Mouse (Mus musculus): Measurements from ENCODE around the gene Frrs1. TPM values are rescaled to one million over a fixed set of nuclear protein-coding genes. Genes with fewer than 3 reads are reported as not detected.

Gene Frrs1
- total and polyA plus RNA-seq, 2 experiments from 2014 or later: 3.8 to 7.0 TPM

DNA sequence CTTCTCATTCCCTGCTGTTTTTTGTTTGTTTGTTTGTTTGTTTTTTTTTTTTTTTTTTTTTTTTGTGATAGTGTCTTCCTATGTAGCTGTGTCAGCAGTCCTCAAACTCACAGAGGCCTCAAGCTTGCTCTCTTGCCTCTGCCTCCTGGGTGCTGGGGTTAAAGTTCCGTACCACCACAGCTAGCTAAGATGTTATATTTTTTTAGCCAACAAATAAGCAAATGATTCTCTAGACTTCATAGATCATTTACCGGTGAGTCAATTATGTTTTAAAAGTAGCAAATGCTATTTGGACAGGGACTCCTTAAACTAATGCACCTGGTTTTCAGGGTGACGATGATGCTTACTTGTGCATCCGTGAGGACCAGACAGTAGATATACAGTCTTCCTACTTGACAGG lies 31.3 kb downstream of the Frrs1 start:
- Histone ChIP-seq H3K4me3 (ENCODE audit: low read depth, low read length) (no peak overlapping the region), H3K4me1 (ENCODE audit: insufficient read depth, low read length) (no peaks in the 10 kb centered on the region), H3K9me3 (ENCODE audit: low read length) (no peaks in the 10 kb centered on the region), H3K27ac (ENCODE audit: low read depth, low read length) (no peak overlapping the region), H3K4me2 (ENCODE audit: low read depth, low read length, poor library complexity, severe bottlenecking) (no peak overlapping the region), H3K36me3 (ENCODE audit: insufficient read depth, low read length) (no peaks in the 10 kb centered on the region), H3K9ac (replicated peaks; ENCODE audit: low read length, poor library complexity, severe bottlenecking) (no peak overlapping the region), H3K27me3 (ENCODE audit: insufficient read depth, low read length) (no peaks in the 10 kb centered on the region)
- DNase-seq (ENCODE audit: low spot score): no peak
- no peak for ATAC-seq (ENCODE audit: low FRiP score)
- 97% methylated on average over 4 of the region's 4 CpGs for WGBS
- TF ChIP-seq CTCF (IDR thresholded peaks at IDR 0.05): no peak

DNA sequence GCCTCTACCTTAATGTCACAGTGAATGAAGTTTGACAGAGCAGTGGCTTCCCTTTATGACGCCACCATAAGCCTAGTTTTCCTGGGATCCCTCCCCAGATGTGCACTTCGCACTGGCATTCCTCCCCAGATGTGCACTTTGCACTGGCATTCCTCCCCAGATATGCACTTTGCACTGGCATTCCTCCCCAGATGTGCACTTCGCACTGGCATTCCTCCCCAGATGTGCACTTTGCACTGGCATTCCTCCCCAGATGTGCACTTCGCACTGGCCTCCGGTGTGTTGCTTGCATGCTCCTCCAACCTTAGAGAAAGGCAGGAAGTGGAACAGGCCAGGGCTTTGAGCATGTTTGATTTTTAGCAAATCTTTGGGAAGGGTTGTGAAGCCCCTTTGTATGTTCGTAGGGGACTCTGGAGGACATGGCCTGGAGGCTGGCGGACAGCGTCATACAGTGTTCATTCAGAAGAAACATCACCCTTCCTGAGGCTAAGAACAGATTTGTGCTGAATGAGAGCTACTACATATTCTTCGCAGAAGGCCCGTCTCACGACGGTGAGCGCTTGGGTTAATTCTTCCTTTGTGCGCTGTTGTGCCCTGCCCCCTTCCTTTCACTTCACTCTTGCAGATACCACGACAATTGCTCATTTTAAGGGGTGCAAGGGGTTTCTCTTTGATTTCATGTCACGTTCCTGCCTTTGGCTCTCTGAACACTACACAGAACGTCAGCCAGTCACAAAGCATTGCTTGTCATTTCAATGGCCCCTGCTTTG lies 32.4 kb downstream of the Frrs1 start:
- no peaks in the 10 kb centered on the region for H3K4me1 ChIP-seq (ENCODE audit: insufficient read depth, low read length)
- no peak overlapping the region for H3K4me3 ChIP-seq (ENCODE audit: low read depth, low read length)
- ATAC-seq (ENCODE audit: low FRiP score) (peak; percentile 52), DNase-seq (ENCODE audit: low spot score) (no peak)
- H3K9ac ChIP-seq (replicated peaks; ENCODE audit: low read length, poor library complexity, severe bottlenecking): no peak overlapping the region
- no peak overlapping the region for H3K4me2 ChIP-seq (ENCODE audit: low read depth, low read length, poor library complexity, severe bottlenecking)
- no peaks in the 10 kb centered on the region for H3K36me3 ChIP-seq (ENCODE audit: insufficient read depth, low read length)
- no peak for TF ChIP-seq CTCF (IDR thresholded peaks at IDR 0.05)
- H3K9me3 ChIP-seq (ENCODE audit: low read length): no peaks in the 10 kb centered on the region
- H3K27ac ChIP-seq (ENCODE audit: low read depth, low read length): no peak overlapping the region
- WGBS: 52% methylated on average over 17 of the region's 17 CpGs
- no peaks in the 10 kb centered on the region for H3K27me3 ChIP-seq (ENCODE audit: insufficient read depth, low read length)

DNA sequence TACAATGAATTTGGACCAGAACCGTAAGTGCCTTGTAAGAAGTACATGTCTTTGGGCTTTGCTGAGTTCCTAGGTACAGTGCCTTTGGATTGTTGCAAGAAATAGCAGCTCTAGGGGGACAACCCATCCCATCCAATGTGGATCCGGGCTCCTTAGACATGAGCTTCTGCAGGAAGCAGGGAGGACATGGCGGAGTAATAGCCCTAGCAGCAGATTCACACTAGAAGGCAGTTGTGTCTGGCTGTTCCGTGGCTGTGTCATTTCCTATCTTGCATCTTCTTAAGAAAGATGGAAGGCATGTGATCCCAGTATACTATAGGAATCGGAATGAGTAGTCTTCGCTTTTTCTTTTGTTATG lies 32.9 kb downstream of the Frrs1 start:
- no peak overlapping the region for H3K4me3 ChIP-seq (ENCODE audit: low read depth, low read length)
- no peak overlapping the region for H3K27ac ChIP-seq (ENCODE audit: low read depth, low read length)
- no peak overlapping the region for H3K4me2 ChIP-seq (ENCODE audit: low read depth, low read length, poor library complexity, severe bottlenecking)
- no peaks in the 10 kb centered on the region for H3K9me3 ChIP-seq (ENCODE audit: low read length)
- no peaks in the 10 kb centered on the region for H3K36me3 ChIP-seq (ENCODE audit: insufficient read depth, low read length)
- no peak for TF ChIP-seq CTCF (IDR thresholded peaks at IDR 0.05)
- ATAC-seq (ENCODE audit: low FRiP score) (peak; percentile 36; the same call in 1 of the 2 replicates), DNase-seq (ENCODE audit: low spot score) (no peak)
- no peak overlapping the region for H3K9ac ChIP-seq (replicated peaks; ENCODE audit: low read length, poor library complexity, severe bottlenecking)
- no peaks in the 10 kb centered on the region for H3K27me3 ChIP-seq (ENCODE audit: insufficient read depth, low read length)
- no peaks in the 10 kb centered on the region for H3K4me1 ChIP-seq (ENCODE audit: insufficient read depth, low read length)
- WGBS: 79% methylated on average over 6 of the region's 6 CpGs

DNA sequence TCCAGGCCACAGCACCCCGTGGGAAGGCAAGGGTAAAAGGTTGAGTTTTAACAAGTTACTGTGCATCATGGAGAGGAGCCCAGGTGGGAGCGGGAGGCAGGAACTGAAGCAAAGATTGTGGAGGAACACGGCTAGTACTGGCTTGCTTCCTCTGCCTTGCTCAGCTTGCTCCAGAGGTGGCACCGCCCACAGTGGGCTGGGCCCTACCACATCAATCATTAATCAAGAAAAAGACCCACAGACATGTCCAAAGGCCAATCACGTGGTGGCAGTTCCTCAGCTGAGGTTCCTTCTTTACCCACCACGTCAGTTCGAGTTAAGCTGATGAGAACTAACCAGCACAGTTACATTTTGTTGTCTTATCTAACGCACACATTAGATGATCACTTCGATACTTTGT lies 33.6 kb downstream of the Frrs1 start:
- no peak for DNase-seq (ENCODE audit: low spot score)
- Histone ChIP-seq H3K27ac (ENCODE audit: low read depth, low read length) (no peak overlapping the region), H3K4me1 (ENCODE audit: insufficient read depth, low read length) (no peaks in the 10 kb centered on the region), H3K36me3 (ENCODE audit: insufficient read depth, low read length) (no peaks in the 10 kb centered on the region), H3K9ac (replicated peaks; ENCODE audit: low read length, poor library complexity, severe bottlenecking) (no peak overlapping the region), H3K27me3 (ENCODE audit: insufficient read depth, low read length) (no peaks in the 10 kb centered on the region), H3K4me2 (ENCODE audit: low read depth, low read length, poor library complexity, severe bottlenecking) (no peak overlapping the region), H3K9me3 (ENCODE audit: low read length) (no peaks in the 10 kb centered on the region), H3K4me3 (ENCODE audit: low read depth, low read length) (no peak overlapping the region)
- 90% methylated on average over 9 of the region's 9 CpGs for WGBS
- no peak for ATAC-seq (ENCODE audit: low FRiP score)
- TF ChIP-seq CTCF (IDR thresholded peaks at IDR 0.05): no peak

DNA sequence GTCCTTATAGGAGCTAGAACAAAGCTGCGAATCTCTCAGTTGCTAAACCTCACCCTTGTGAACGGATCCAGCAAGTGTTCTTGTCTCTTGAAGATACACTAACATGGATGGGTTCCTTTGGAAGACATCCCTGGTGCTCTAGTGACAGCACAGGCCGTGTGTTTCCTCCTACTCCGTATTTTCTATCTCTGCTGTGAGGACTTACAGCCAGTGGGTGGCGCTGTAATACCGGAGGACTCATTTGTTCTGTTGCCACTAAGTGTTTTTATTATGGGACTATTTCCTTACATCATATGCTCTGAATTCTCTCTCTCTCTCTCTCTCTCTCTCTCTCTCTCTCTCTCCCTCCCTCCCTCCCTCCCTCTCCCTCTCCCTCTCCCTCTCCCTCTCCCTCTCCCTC lies 44.9 kb downstream of the Frrs1 start:
- H3K36me3 ChIP-seq (ENCODE audit: insufficient read depth, low read length): no peaks in the 10 kb centered on the region
- no peak overlapping the region for H3K4me3 ChIP-seq (ENCODE audit: low read depth, low read length)
- no peak overlapping the region for H3K9ac ChIP-seq (replicated peaks; ENCODE audit: low read length, poor library complexity, severe bottlenecking)
- WGBS: 20% methylated on average over 6 of the region's 6 CpGs
- peak; percentile 89 for TF ChIP-seq CTCF (IDR thresholded peaks at IDR 0.05)
- peak; percentile 88 for DNase-seq (ENCODE audit: low spot score)
- H3K9me3 ChIP-seq (ENCODE audit: low read length): no peaks in the 10 kb centered on the region
- peak; percentile 63; the same call in 1 of the 2 replicates for ATAC-seq (ENCODE audit: low FRiP score)
- no peaks in the 10 kb centered on the region for H3K4me1 ChIP-seq (ENCODE audit: insufficient read depth, low read length)
- H3K4me2 ChIP-seq (ENCODE audit: low read depth, low read length, poor library complexity, severe bottlenecking): no peak overlapping the region
- H3K27me3 ChIP-seq (ENCODE audit: insufficient read depth, low read length): no peaks in the 10 kb centered on the region
- no peak overlapping the region for H3K27ac ChIP-seq (ENCODE audit: low read depth, low read length)

DNA sequence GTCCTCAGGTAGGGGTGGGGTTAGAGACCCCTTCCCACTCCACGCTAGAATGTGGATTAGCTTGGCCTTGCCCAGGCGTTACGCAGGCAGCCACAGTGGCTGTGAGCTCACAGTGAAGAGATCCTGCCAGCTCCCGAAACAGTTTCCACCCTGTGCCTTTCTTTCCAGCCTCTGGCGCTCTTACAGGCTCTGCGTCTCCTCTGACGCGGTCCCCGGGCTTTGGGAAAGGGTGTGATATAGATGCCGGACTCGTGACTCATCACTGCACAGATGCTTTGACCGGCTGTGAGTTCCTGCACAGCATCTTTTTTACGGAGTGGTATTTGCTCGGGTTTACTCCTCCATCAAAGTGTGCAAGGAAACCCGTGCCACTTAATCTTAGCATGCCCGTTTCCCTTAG lies 46.6 kb downstream of the Frrs1 start:
- Histone ChIP-seq H3K4me1 (ENCODE audit: insufficient read depth, low read length) (no peaks in the 10 kb centered on the region), H3K36me3 (ENCODE audit: insufficient read depth, low read length) (no peaks in the 10 kb centered on the region), H3K4me2 (ENCODE audit: low read depth, low read length, poor library complexity, severe bottlenecking) (no peak overlapping the region), H3K27ac (ENCODE audit: low read depth, low read length) (no peak overlapping the region), H3K4me3 (ENCODE audit: low read depth, low read length) (no peak overlapping the region), H3K27me3 (ENCODE audit: insufficient read depth, low read length) (no peaks in the 10 kb centered on the region), H3K9me3 (ENCODE audit: low read length) (no peaks in the 10 kb centered on the region), H3K9ac (replicated peaks; ENCODE audit: low read length, poor library complexity, severe bottlenecking) (no peak overlapping the region)
- WGBS: 82% methylated on average over 16 of the region's 16 CpGs
- no peak for DNase-seq (ENCODE audit: low spot score)
- ATAC-seq (ENCODE audit: low FRiP score): no peak
- no peak for TF ChIP-seq CTCF (IDR thresholded peaks at IDR 0.05)
